Mouse (Mus musculus) natural killer cell, adult 2 months (primary cell): ENCODE data around the gene Accs.

Source experiments
- DNase-seq, 2 experiments: peaks; one replicate each; pipeline ENCODE4 v3.0.0; 2022; ENCODE audit warnings: low spot score in 2 of 2

Gene Accs

DNA sequence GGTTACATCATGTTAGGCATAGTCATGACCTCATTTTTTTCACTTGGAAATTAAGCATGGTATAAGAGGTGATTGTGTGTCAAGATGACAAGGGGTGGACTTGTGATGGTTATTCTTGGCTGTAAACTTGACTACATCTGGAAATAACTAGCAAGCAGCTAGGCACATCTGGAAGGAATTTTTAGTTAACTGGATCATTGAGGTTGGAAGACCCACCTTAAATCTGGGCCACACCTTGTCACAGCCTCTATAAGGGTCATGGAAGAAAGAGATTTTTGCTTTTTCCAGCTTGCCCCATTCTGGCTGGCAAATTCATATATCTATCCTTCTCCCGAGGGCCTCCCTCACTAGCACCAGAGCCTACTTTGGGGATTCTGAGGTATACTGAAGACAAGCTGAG, 1.6 kb upstream of the Accs start:
- no peak for DNase-seq

DNA sequence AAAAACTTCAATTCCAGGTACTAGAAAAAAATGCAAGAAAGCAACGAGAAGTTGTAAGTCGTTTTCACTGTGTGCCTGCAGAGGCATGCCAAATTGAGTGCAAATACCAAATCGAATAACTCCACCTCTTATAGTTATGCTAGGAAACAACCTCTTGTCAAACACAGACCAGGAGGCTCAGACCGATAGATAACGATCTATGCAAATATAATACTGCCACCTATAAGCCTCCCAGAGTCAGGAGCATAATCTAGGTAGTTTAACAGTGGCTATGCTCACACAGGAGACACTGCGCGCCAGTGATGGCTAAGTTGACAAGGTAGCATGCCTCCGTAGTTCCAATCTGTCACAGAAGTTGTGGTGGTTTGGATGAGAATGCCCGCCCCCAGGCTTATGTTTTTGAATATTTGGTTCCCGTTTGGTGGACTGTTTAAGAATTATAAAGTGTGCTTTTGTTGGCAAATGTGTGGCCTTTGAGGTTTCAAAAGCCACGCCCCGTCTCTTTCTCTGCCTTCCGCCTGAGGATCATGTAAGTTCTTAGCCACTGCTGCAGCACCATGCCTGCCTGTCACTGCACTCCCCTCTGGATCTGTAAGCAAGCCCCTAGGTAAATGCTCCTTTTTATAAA, 688 bp upstream of the Accs start:
- peak; percentile 8 to 16 for DNase-seq

GRCm38 (mm10) chr2:93841349-93841748, 8.4 kb downstream of the Accs start:
- no peak for DNase-seq

DNA sequence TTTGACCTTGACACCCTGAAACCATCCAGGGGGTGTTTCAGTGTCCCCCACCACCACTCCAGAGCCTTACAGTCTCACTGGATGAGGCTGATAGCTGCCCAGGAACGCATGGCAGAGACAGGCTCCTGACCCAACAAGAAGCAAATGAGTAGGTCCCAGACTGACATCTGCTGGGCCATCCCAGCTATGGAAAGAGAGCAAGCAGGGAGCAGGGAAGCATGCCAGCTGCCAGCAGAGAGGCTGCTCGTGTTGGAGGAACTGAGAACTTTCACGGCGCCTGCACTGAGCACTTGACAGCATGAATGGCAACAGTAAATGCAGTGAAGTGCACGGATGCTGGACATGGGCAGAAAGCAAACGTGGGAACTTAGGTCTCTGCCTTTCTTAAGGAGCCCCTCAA, 9.6 kb downstream of the Accs start:
- DNase-seq, result no peak

- DNase-seq, result no peak
These were observed 10.8 kb downstream of the Accs start for GRCm38 (mm10) chr2:93838931-93839330.

DNA sequence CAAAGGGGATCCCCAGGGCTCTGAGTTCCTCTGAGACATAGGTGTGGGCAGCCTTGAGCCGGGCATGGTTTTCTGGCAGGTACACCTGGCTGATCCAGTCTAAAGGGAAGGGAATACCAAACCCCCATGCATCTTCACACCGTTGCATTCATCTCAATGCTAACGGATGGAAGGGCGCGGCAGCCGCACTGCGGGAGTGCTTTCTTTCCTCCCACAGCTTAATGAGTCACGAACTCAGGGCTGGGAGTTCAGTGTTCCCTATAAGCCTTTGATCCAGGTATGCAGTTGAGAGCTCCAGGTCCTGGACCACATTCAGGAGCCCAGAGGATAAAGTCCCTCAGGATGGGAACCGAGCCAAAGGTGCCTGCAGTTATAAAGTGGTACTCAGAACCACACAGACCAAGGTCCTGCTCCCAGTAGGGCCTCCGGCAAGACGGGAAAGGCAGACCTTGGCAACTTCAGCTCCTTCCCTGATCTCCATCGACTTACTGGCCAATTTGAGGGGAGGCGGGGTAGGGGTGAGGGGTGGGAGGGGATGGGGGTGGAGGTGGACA, 13.4 kb downstream of the Accs start:
- no peak for DNase-seq

DNA sequence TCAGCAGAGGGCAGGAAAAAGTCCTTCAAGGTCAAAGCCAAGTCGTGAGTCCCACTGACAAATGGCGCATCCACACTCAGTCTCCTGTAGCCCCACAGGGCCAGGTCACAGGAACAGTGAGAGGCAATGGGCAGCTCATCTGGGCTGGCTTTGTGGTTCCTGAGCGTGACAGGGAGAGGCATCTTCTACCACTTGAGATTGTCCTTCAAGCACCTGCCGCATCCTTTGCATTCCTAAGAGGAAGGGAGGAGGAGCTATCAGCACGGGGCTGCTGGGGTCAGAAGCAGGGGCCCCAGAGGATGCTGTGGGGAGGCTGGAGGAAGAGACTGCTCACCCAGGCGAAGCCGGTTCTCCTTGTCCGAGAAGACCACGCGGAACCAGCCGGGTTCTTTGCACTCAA, 14.1 kb downstream of the Accs start:
- no peak for DNase-seq

DNA sequence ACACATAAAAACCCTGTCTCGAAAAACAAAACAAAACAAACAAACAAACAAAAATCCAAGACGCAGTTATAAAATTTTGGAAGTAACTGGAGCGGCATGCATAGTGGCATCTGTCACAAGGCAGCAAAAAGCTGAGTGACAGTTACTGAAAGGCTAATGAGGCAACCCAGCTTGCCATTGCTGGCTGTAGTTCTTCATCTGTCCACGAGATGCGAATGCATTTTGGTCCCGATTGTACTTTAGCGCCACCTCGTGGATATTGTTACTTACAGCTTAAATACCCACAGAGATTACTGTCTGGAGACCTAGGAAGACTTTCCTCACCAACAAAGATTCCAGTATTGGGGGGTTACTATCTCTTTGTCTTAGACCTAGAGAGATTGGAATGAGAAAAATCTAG, 26.2 kb downstream of the Accs start:
- DNase-seq, result peak; percentile 79 to 82

DNA sequence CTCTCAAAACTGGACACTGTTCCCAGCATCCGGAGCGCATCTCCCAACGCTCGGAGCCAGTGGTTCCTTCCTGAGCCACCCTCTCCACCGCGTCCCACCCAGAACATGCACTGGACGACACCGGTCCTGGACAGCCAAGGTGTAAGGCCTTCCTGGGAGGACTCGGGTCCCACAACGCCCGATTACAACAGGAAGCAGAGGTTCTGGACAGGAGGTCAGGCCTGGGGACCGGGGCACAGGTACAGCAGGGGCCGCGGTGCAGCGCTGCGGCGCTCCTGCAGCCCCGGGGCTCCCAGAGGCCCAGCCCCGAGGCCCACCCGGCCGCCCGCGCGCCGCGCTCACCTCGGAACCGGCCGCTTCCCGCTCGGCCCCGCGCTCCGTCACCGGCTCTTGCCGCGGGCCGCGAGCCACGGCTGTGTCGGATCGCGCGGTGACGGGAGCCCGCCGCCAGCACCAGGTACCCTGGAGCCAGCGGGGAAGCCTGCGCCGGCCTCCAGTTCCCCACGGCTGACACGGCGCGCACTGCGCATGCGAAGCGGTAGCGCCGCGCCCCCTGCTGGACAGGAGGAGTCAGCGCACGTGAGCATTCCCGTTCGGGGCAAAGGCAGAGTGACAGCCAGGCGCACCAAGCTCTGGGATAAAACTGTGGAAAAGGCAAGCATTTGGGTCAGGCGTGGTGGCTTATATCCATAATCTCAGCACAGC, 27.5 kb downstream of the Accs start, which contains the start of gene Ext2:
TSS of gene Ext2 (minus strand) at position 524 of the 705 bp plus-strand sequence.
- peak; percentile 84 to 90 for DNase-seq

DNA sequence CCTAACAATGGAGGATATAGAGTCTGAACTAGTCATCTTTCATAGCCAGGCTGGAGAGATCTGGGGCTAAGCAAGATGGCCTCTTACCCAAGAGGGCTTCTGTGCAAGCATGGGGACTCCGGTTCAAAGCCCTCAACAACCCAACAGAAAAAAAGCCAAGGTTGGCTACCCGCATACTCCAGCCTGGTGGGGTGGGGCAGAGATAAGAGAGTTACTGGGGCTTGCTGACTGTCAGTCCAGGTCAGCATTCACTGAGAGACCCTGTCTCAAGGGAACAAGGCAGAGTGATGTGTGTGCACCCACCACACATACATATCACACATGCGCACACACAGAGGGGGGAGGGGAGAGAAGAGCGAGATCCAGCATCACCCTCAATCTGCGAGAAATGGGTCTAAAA, 32.0 kb downstream of the Accs start:
- no peak for DNase-seq

DNA sequence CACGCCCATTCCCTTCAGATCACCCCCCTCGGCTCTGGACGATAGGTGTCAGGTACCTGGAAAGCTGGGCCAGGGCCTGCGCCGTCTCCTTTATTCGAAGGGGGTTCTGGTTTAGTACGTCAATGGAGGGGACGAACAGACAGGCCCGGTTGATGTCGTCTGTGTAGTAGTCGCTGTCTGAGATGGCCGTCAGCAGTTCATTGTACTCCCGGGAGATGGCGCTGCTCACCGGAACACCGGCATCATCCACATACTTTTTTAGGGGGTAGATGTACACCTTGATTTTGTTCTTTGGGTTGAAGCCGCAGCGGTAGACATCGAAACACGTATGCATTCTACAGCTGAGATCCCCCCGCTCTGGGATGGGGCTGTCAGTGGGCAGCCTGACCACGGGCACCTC, 36.4 kb downstream of the Accs start:
- DNase-seq, result no peak

DNA sequence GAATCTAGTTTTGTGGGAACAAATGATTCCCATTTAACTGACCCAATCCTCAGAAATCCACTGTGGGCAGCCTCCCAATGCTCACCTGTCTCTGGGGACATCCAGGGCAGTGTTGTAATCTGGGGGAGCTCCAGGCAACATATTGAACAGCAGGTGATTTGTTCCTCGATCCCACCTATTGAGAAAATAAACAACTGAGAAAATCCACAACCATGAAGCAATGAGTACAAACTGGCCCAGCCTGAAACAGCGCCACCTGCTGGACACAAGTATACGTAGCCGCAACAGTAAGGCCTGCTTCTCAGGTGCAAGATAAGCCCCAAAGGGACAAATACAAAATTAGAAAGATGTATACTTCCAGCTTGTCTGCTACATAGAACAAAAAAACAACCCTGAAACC, 37.9 kb downstream of the Accs start:
- peak; percentile 37 to 63 for DNase-seq

- peak; percentile 16 for DNase-seq
These were observed 39.8 kb downstream of the Accs start for GRCm38 (mm10) chr2:93809931-93810330.

DNA sequence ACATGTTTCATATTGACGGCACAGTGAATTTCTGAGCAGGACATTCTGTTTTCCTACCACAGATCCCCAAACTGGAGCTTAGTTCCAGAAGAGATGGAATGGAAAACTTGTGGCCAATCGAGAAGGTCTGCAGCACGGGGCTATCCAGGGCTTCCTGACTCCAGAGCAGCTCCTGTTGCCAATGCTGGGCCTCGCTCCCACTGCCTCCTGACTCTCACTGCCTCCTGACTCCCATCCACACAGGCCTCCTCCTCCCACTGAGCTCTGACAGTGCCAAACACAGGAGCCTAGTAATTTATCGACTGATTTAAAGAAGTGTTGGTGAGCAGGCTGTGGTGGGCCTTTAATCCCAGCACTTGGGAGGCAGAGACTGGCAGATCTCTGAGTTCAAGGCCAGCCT, 41.7 kb downstream of the Accs start:
- DNase-seq, result no peak

- DNase-seq, result no peak
These were observed 42.3 kb downstream of the Accs start for GRCm38 (mm10) chr2:93807440-93807839.

- no peak for DNase-seq
These were observed 43.1 kb downstream of the Accs start for GRCm38 (mm10) chr2:93806487-93807201.

DNA sequence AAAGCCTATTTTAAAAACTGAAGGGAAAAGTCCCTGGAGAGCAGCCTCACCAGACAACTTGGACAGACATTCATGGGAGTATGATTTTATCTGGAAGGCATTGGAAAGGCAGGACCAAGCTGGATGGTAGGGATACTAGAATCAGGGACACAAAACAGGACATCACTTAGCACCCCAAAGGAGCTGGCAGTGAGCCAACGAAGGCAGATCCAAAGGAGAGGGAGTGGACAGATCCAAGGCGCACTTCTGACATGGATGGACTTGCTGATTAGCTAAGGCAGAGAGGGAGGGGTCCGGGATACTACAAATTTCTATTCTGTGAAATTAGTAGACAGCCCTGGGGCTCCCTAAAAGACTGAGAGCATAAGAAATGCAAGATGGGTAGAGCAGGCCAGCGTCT, 44.2 kb downstream of the Accs start:
- DNase-seq, result no peak

- DNase-seq, result no peak
These were observed 44.7 kb downstream of the Accs start for GRCm38 (mm10) chr2:93805066-93805465.

- DNase-seq, result no peak
These were observed 46.8 kb downstream of the Accs start for GRCm38 (mm10) chr2:93802947-93803346.

DNA sequence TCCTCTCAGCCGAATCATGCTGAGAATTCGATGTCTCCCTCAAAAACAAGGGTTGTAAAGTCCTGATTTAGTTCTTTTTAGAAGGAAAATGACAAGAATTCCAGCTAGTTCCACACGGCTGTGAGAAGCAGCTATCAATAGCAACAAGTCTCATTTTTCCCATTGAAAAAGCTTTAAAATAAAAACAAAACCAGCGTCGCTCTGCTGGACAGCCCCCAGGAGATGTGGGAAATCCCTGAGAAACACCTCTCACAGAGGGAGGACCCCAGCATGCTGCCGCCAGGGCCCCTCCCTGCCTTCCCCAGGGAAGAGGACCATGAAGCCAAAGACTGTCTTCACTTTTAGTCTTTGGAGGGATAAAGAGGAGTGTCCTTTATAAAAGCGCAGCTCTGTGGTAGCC, 48.6 kb downstream of the Accs start:
- DNase-seq, result no peak

GRCm38 (mm10) chr2:93797162-93797795, 52.5 kb downstream of the Accs start:
- DNase-seq, result no peak

GRCm38 (mm10) chr2:93794375-93794774, 55.4 kb downstream of the Accs start:
- no peak for DNase-seq
